Mouse (Mus musculus) heart, adult 2 months (tissue): ENCODE results near the gene Tnfsf13. TPM values are rescaled to one million over a fixed set of nuclear protein-coding genes. Genes with fewer than 3 reads are reported as not detected.

ENCODE experiments used
- DNase-seq, 2 experiments: peaks; one replicate each; pipeline ENCODE4 v3.0.0; 2021
- H3K27ac ChIP-seq: fragments of 200-600 bp; 2 replicates; pipeline ENCODE4 v1.8.1; 2022
- H3K27me3 ChIP-seq: fragments of 200-500 bp; 2 replicates; pipeline ENCODE4 v1.6.1; 2012; ENCODE audit warnings: mild to moderate bottlenecking, low read length, inconsistent platforms, mixed read lengths; ENCODE audit not compliant: control insufficient read depth, insufficient read depth
- H3K36me3 ChIP-seq: fragments of 200-500 bp; 2 replicates; pipeline ENCODE4 v1.6.1; 2012; ENCODE audit warnings: low read length, inconsistent platforms; ENCODE audit not compliant: control insufficient read depth, insufficient read depth
- H3K4me1 ChIP-seq: fragments of 200-500 bp; 2 replicates; pipeline ENCODE4 v1.6.1; 2011; ENCODE audit warnings: low read length; ENCODE audit not compliant: control insufficient read depth, insufficient read depth
- H3K4me3 ChIP-seq: fragments of 200-600 bp; 2 replicates; pipeline ENCODE4 v1.8.1; 2022
- H3K79me2 ChIP-seq: fragments of 200-500 bp; replicated peaks from 2 replicates; pipeline ENCODE4 v1.6.1; 2012; ENCODE audit warnings: mild to moderate bottlenecking, inconsistent platforms, low read length, moderate library complexity, mixed read lengths; ENCODE audit not compliant: control insufficient read depth, insufficient read depth
- H3K9ac ChIP-seq: fragments of 200-500 bp; 2 replicates; pipeline ENCODE4 v1.6.1; 2012; ENCODE audit warnings: low read depth, mild to moderate bottlenecking, control low read depth, inconsistent platforms, low read length, mixed read lengths
- CTCF ChIP-seq: fragments of 200-600 bp; IDR thresholded peaks from 2 replicates; pipeline ENCODE4 v1.8.1; 2022; ENCODE audit warnings: antibody characterized with exemption, mild to moderate bottlenecking, moderate library complexity
- EP300 ChIP-seq: fragments of 200-500 bp; IDR thresholded peaks from 2 replicates; pipeline ENCODE4 v1.6.1; 2011; ENCODE audit warnings: low read depth, low read length, control low read depth; ENCODE audit not compliant: insufficient read depth
- POLR2A ChIP-seq: fragments of 200-500 bp; IDR thresholded peaks from 2 replicates; pipeline ENCODE4 v1.6.1; 2011; ENCODE audit warnings: mild to moderate bottlenecking, low read depth, low read length, control low read depth; ENCODE audit not compliant: insufficient read depth
- WGBS: fragments of 180-500 bp; shearing (Covaris S2); methylation state at CpG from one replicate; pipeline ENCODE4 v1.1.7; 2018; 5-methylcytosine and 5-hydroxymethylcytosine counted together
- intact Hi-C: fragments of 180-260 bp; cut with DNase I; formaldehyde crosslinking; loops from one replicate; pipeline ENCODE4 v1.15.1; 2025
- polyA plus RNA-seq: library from polyadenylated mRNA; depleted of rRNA; stranded (reverse); fragments of >200 nt; gene quantifications from 2 replicates; pipeline ENCODE4 v1.2.3, GENCODE M21; 2012
- total RNA-seq, 2 experiments: library from RNA; stranded (reverse); gene quantifications; 2 replicates each; pipeline ENCODE4 v1.2.3; 2021

The Tnfsf13 gene
- total and polyA plus RNA-seq, 3 experiments: 1.4 to 3.2 (median 2.9) TPM

GRCm38 (mm10) chr11:69719423-69719822, 33.8 kb upstream of the Tnfsf13 start:
- Histone ChIP-seq H3K27me3 (no peaks in the 10 kb centered on the region), H3K9ac (no peak overlapping the region), H3K4me3 (no peak overlapping the region), H3K4me1 (no peaks in the 10 kb centered on the region; the same call in 1 of the 2 replicates), H3K79me2 (no peaks in the 10 kb centered on the region), H3K27ac (no peak overlapping the region), H3K36me3 (no peaks in the 10 kb centered on the region)
- TF ChIP-seq CTCF: peak; percentile 32
- no peak for TF ChIP-seq EP300
- 69% methylated on average over 6 of the region's 6 CpGs for WGBS
- no peak for DNase-seq
- intact Hi-C loops: no loop called here

GRCm38 (mm10) chr11:69718661-69719060, 33.1 kb upstream of the Tnfsf13 start:
- no peak for TF ChIP-seq EP300
- no peak for TF ChIP-seq CTCF
- TF ChIP-seq POLR2A: no peak
- Histone ChIP-seq H3K27ac (no peak overlapping the region), H3K4me3 (no peak overlapping the region), H3K79me2 (no peaks in the 10 kb centered on the region), H3K9ac (no peak overlapping the region), H3K27me3 (no peaks in the 10 kb centered on the region), H3K36me3 (no peaks in the 10 kb centered on the region), H3K4me1 (no peaks in the 10 kb centered on the region; the same call in 1 of the 2 replicates)
- intact Hi-C loops: no loop called here
- DNase-seq: no peak
- 47% methylated on average over 15 of the region's 15 CpGs for WGBS

GRCm38 (mm10) chr11:69716953-69717352, 31.4 kb upstream of the Tnfsf13 start:
- H3K4me1 ChIP-seq: no peaks in the 10 kb centered on the region; the same call in 1 of the 2 replicates
- no peak overlapping the region for H3K9ac ChIP-seq
- H3K36me3 ChIP-seq: no peaks in the 10 kb centered on the region
- no peak overlapping the region for H3K4me3 ChIP-seq
- H3K27me3 ChIP-seq: no peaks in the 10 kb centered on the region
- intact Hi-C loops: no loop called here
- no peak overlapping the region for H3K27ac ChIP-seq
- TF ChIP-seq POLR2A (no peak), EP300 (no peak), CTCF (no peak)
- no peaks in the 10 kb centered on the region for H3K79me2 ChIP-seq
- WGBS: 78% methylated on average over 4 of the region's 4 CpGs
- DNase-seq: no peak

DNA sequence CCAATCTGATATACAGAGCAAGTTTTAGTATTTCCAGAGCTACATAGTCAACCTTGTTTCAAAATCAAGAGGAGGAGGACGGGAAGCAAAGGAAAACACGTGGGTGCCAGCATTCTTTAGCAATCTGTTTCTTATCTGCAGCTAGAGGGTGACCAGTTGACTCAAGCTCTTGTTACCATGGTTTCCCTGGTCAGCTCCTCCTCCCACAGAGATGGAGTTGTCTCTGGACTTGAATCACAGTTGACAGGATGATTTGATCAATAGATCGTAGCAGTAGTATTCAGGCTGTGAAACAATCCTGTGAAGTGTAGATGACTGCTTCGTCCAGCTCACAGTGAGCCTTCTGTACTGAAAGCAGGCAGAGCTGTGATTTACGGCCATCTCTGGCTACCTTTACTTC, 30.3 kb upstream of the Tnfsf13 start:
- intact Hi-C loops: loop anchor here (2.0 kb wide), 1 partner anchor 33 kb away; the partner anchor contains the start of gene Senp3
- no peak overlapping the region for H3K4me3 ChIP-seq
- no peak overlapping the region for H3K9ac ChIP-seq
- no peak overlapping the region for H3K27ac ChIP-seq
- 28% methylated on average over 5 of the region's 5 CpGs for WGBS
- H3K4me1 ChIP-seq: no peaks in the 10 kb centered on the region; the same call in 1 of the 2 replicates
- H3K36me3 ChIP-seq: no peaks in the 10 kb centered on the region
- DNase-seq: peak in 1 of 2 experiments; percentile 38
- H3K27me3 ChIP-seq: no peaks in the 10 kb centered on the region
- no peaks in the 10 kb centered on the region for H3K79me2 ChIP-seq
- TF ChIP-seq EP300 (no peak), POLR2A (no peak), CTCF (no peak)

DNA sequence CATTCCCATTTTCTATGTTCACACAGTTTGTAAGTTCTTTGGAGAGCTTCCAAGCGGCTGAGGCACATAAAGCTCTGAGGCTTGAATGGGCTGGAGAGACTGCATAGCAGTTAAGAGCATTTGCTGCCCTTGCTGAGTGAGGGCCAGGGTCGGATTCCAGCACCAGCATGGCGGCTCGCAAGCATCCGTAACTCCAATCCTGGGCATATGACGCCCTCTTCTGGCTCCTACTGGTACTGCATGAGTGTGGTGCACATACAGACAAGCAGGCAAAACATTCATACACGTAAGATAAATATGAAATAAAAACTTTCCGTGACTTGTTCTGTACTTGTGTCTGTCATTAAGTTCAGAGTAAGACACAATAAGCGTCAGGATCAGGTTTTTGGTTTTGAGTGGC, 29.9 kb upstream of the Tnfsf13 start:
- Histone ChIP-seq H3K4me3 (no peak overlapping the region), H3K27ac (no peak overlapping the region), H3K27me3 (no peaks in the 10 kb centered on the region), H3K9ac (no peak overlapping the region), H3K79me2 (no peaks in the 10 kb centered on the region), H3K4me1 (no peaks in the 10 kb centered on the region; the same call in 1 of the 2 replicates), H3K36me3 (no peaks in the 10 kb centered on the region)
- TF ChIP-seq CTCF (peak; percentile 78), POLR2A (no peak), EP300 (no peak)
- peak in 1 of 2 experiments; percentile 56 for DNase-seq
- intact Hi-C loops: loop anchor here (2.0 kb wide), 1 partner anchor 33 kb away; the partner anchor contains the start of gene Senp3
- 58% methylated on average over 9 of the region's 9 CpGs for WGBS

GRCm38 (mm10) chr11:69714636-69715329, 29.2 kb upstream of the Tnfsf13 start:
- WGBS: 75% methylated on average over 18 of the region's 18 CpGs
- intact Hi-C loops: loop anchor here (2.0 kb wide), 1 partner anchor 32 kb away; the partner anchor contains the start of gene Senp3
- no peak for DNase-seq
- Histone ChIP-seq H3K9ac (no peak overlapping the region), H3K27ac (no peak overlapping the region), H3K4me3 (no peak overlapping the region), H3K79me2 (no peaks in the 10 kb centered on the region), H3K27me3 (no peaks in the 10 kb centered on the region), H3K4me1 (no peaks in the 10 kb centered on the region; the same call in 1 of the 2 replicates), H3K36me3 (no peaks in the 10 kb centered on the region)
- TF ChIP-seq EP300 (no peak), CTCF (no peak), POLR2A (no peak)
